Mouse (Mus musculus) E14TG2a.4 (cell line): Measurements from ENCODE around the gene Orm3.

Experiments
- CTCF ChIP-seq: conservative IDR thresholded peaks from 2 replicates; pipeline ENCODE4 v1.5.1; 2014; ENCODE audit warnings: low read length
- POU5F1 ChIP-seq: IDR thresholded peaks from 2 replicates; pipeline ENCODE4 v1.6.1; 2014; ENCODE audit warnings: low read length, borderline replicate concordance

GRCm38 (mm10) chr4:63355877-63356665, at the start of gene Orm3:
- TF ChIP-seq CTCF (no peak), POU5F1 (no peak)
